Mouse (Mus musculus) CH12F3 (cell line): ENCODE results near the gene Ssr4.
"Not testable (repeated sequence)": the region's sequence is repeated elsewhere in the genome, so short reads cannot be mapped to it uniquely, and the experiment has no call there.

Experiments
- in situ Hi-C: fragments of 300-500 bp; cut with MboI; formaldehyde crosslinking; loops from 2 replicates; pipeline ENCODE4 v1.14.3; 2020; ENCODE audit warnings: low sequenced_read_pairs

Gene Ssr4

DNA sequence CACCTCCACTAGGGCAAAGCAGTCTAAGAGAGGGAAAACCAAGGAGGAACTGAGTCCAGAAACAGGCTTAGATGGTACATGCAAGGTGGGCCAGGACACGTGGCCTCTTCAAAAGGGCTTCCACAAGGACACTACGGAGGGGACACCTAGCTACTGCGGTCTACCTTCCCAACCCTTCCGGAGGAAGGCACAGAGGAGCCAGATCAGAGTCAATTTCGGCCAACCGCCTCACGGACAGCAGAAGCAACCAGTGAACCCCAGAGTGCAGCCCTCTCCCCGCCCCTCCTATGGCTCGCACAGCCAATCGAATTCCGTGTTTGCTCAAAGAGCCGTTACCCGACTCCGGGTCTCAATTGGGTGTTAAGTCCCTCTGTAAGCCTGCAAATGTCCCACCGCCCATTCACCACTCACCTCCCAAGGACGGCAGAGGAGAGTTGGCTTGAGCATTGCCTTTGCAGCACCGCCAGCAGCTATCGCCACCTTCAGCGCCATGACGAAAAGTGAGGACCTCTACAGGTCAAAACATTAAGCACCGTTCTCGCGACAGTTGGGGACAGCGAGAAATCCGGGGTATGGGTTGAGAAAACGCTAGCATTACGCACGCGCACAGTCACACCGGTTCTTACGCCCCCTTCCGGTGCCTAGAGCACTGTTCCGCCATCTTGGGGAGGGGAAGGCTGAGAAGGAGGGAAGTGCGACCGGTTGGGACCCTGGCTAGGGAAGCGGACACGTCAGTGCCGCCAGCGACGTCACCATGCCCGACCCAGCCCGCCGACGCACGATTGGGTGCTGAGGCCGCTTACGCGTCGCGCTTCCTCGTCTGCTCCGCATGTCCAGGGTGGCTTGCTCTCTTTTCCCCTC lies at the start of gene Ssr4, which contains the start of gene Idh3g:
Gene Ssr4, plus strand, starts transcription at position 665 of the 861 bp plus-strand sequence.
Gene Idh3g, minus strand, starts transcription at position 534 of the 861 bp plus-strand sequence.
- in situ Hi-C loops = no loop called here

DNA sequence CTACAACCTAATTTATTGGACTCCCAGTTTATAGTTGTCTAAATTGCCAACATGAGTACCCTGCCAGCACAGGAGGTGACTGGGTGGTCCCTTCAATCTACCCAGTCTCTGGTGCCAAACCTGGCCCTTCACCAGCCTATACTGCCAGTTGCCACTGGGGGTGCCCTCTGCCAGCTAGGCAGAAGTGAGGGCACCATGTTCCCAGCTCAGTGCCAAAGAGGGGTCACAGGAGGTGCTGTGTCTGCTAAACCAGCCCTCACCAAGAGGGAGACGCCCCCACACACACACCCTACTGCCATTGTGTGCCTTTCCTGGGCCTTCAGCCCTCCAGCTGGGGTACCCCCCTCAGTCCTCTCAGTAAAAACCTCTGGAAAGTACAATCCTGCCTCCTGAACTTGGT lies 48.7 kb upstream of the Ssr4 start:
- in situ Hi-C loops = no loop called here

DNA sequence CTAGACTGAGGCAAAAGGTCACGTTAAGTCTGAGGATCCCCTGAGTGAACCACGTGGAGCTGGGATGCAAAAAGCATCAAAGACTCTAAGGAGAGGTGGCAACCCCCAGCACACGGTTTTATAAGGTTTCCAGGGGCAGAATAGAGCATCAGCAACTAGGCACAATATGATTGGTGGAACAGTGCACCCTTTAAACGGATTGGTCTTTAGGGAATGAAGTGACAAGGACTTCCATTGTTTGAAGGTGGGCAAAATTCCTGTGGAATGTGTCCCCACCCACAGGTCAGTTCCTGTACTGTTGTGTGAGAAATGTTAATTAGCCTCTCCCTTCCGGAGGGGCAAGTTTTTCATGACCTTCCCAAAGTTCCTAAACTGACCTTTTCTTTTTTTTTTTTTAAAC lies 47.7 kb upstream of the Ssr4 start:
- in situ Hi-C loops = no loop called here

DNA sequence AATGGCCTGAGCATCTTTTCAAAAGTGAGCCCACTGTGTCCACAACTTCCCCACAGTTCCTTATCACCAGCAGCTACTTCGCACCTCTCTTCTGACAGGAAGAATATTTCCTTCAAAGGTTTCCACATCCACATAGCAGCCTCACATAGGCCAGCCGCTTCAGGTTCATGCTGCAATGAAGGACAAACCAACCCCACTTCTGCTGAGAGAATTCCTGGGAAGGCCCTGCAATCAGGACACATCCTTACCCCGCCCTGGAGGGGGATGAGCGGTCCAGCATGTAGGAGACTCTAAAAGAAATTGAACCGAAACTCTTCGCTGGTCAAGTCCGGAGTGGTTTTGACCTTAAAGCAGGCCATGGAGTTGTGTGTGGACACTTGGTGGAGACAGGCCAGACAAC lies 47.0 kb upstream of the Ssr4 start:
- in situ Hi-C loops = not testable (repeated sequence)

DNA sequence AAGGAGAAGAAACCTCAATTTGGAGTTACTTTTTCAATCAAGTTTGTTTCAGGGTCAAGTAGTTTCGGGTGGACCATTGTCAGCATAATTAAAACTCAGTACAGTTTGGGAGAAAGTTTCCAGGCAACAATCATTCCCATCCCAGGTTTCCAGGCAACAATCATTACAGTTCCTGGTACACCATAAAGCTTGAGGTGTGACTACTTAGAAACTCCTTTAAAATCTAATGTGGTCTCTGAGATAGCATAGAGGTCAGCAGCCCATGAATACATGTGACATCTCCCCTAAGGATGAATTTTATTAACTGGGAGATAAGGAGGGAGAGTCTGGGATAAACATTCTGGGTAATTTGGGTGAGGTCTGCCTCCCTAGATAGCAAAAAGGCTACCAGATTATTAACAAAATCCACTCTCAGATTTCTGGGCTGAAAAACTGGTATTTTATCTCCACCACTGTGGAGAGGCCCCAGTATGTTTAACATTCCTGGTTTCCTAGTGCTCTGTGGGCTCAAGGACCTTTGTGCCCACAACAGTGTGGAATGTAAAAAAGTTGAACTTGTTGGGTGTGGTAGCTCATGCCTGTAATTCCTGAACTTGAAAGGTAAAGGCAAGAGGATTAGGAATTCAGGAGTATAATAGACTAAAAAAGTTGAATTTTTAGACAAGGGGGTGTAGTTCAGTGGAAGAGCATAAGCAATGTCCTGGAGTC lies 41.9 kb upstream of the Ssr4 start:
- in situ Hi-C loops = no loop called here

DNA sequence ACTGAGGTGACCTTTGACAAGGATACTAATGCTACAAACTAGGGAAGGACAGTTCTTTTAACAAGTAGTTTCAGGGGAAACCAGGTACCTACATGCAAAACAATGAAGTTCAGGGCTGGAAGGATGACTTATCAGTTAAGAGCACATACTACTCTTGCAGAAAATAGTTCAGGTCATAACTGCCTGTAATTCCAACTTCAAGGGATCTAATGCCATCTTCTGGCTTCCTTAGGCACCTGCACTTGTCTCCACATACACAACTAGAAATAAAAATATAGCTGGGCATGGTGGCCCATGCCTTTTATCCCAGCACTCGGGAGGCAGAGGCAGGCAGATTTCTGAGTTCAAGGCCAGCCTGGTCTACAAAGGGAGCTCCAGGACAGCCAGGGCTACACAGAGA lies 37.9 kb upstream of the Ssr4 start:
- in situ Hi-C loops = no loop called here

DNA sequence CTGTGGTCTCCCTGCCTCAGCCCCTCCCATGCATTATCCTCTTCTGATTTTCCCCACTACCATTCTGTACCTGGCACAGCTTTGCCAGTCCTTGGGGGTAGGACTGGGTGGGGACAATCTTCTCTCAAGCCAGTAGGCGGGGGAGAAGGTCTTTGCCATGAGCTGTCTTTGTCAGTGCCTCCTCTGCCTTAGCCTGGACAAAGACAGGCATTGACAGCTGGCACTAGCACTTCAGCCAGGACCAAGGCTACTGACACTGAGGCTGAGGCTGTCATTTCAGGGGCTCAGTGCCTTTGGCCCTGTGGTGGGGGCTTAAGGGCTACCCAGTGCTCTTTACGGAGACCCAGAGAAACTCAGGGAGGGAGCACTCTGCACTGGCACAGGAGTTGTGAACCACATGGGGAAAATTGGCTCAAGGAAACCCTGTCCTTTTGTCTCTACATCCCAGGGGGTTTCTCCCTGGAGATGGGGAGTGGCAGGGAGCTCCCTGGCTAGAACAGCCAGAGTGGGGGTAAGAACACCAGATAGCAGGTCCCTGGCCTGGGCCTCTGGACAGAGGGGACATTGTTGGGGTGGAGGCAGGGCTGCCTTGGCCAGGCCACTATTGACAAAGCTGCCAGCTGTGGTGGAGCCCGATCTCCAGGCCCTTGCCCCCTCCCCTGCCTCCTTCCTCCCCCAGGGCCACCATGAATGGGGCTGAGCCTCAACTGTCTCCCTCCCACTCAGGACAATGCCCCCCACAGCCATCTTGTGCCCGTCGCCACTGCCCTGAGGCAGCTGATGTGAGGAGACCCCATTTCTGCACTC lies 30.3 kb upstream of the Ssr4 start, which contains the start of gene Plxnb3:
Gene Plxnb3, plus strand, starts transcription at position 757 of the 807 bp plus-strand sequence.
- in situ Hi-C loops = no loop called here

DNA sequence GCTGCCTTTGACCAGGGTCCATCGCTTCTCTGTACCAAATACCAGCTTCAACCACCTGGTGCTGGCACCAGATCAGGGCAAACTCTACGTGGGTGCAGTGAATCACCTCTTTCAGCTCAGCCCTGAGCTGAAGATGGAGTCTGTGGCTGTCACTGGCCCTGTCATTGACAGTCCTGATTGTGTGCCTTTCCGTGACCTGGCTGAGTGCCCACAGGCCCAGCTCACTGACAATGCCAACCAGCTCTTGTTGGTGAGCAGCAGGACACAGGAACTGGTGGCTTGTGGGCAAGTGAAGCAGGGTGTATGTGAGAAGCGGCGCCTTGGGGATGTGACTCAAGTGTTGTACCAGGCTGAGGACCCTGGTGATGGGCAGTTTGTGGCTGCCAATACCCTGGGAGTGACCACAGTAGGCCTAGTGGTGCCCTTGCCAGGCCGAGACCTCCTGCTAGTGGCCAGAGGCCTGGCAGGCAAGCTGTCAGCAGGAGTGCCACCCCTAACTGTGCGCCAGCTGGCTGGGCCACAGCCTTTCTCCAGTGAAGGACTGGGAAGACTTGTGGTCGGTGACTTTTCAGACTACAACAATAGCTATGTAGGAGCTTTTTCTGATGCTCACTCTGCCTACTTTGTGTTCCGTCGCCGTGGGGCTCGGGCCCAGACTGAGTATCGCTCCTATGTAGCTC lies 28.1 kb upstream of the Ssr4 start:
- in situ Hi-C loops = no loop called here

DNA sequence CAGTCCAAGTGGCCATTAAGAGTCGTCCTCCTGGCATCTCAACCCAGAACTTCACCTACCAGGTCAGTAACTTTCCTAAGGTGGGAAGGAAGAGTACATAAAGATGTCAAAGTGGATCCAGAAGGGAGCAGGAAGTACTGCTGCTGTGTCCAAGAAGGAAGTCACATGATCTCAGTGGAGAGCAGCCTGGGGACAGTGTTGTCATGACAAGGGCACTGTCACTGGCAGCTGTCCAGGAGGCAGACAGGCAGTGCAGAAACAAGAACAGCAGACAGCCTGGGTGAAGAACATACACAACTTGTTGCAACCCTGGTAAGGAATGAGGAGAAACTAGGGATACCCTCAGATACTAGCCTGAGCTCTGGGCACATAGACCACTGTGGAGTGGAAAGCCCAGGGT lies 21.5 kb upstream of the Ssr4 start:
- in situ Hi-C loops = no loop called here

DNA sequence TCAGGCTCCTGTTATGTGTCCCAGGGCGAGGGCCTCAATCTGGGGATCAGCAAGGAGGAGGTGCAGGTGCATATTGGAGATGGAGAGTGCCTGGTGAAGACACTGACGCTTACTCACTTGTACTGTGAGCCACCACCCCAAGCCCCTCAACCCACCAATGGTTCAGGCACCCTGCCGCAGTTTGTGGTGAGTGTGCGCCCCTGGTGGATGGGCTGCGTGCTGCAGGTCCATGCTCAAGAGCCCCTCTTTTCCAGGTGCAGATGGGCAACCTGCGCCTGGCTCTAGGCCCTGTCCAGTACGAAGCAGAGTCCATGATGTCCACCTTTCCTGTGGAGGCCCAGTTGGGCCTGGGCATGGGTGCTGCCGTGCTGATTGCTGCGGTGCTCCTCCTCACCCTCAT lies 19.6 kb upstream of the Ssr4 start:
- in situ Hi-C loops = no loop called here

DNA sequence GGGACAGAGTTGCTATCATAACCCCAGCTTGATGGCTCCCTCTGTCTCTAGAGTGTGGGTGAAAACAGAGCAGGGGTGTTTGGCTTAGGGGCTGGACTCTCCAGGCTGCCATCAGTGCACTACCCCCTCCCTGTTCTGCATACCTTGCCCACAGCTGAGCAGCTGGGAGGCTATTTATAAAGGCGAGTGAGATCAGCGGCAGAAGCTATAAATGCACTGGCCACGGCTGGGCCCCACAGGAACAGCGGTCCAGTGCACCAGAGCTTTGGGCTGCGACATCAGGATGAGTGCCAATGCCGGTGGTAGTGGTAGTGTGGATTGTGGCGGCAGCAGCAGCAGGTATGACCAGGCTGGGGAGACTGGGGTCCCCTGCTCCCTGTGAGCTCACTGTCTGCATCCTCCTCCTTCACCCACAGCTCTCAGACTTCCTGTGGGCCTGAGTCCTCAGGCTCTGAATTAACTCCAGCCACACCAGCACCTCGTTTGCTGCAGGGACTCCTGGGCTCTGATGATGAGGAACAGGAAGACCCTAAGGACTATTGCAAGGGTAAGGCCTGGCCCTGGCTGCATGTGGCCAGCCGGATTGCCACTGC lies 12.6 kb upstream of the Ssr4 start, which contains the start of gene Srpk3:
Gene Srpk3, plus strand, starts transcription at position 238 of the 593 bp plus-strand sequence.
- in situ Hi-C loops = no loop called here

DNA sequence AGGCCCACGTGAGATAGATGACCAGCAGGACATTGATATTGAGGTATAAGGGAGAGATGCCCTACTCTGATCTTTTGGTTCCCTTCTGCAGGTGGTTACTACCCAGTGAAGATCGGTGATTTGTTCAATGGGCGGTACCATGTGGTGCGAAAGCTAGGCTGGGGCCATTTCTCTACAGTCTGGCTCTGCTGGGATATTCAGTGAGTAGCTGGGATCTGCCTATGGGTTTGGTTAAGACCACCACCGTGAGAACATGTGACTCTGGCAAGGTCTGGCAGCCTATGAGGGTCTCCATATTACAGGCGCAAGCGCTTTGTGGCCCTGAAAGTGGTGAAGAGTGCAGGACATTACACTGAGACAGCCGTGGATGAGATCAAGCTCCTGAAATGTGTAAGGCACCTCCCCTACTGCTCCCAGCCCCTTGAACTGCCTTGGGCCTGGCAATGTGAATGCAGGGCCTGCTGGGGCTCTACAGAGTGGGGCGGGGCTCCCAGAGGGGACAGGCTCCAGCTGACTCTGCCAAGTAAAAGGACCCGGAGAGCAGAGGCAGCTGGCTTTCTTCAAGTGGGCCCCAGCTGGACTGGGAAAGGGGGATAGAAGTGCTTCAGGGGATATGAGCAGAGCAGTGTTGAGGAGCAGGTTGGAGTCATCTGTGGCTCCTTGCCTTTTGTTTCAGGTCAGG lies 11.9 kb upstream of the Ssr4 start:
- in situ Hi-C loops = no loop called here

DNA sequence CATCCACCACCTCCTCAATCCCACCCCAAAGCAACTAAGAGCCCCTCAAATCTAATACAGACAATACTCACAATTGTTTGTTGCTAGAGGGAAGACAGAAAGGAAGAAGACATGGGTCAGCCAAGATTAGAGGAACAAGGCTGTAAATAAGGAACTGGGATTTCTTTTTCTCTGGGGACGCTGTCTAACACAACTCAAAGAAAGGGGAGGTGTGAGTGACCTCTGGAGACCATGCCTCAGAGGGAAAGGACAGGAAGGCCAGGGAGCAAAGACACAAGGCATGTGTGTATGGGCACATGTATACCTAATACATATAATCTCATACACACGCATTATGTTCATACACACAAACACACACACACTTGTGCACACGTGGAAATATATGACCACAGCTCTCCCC lies 4.6 kb upstream of the Ssr4 start:
- in situ Hi-C loops = no loop called here

DNA sequence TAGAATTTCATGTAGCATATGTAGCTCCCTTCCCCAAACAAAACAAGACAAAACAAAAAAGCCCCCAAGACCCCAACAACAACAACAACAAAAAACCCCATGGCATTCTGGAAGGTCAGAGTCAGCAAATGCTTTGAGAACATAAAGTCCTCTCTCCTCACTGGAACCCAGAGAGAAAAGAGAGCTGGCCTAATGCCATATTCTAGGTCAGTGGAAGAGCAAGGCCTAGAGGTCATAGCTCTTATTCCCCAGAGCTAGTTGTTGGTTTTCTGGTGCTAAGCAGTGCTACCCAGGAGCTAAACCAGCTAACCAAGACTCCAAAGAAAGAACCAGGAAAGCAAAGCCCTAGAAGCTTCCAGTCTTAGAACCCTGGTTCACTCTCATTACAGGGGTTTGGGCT lies 1.2 kb upstream of the Ssr4 start:
- in situ Hi-C loops = no loop called here

DNA sequence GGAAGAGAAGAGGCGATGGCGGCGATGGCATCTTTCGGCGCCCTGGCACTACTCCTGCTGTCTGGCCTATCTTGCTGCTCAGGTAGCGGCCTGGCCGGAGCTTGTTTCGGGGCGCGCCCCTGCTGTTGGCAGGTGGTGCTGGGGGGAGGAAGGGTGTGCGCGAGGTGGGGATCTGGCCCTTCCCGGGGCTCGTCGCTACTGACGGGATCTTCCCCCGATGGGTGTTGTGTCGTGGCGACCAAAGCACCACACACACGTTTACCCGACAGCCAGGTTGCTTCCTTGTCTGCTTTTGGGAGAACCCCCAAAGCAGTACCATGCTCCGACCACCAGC lies 364 bp downstream of the Ssr4 start:
- in situ Hi-C loops = no loop called here

DNA sequence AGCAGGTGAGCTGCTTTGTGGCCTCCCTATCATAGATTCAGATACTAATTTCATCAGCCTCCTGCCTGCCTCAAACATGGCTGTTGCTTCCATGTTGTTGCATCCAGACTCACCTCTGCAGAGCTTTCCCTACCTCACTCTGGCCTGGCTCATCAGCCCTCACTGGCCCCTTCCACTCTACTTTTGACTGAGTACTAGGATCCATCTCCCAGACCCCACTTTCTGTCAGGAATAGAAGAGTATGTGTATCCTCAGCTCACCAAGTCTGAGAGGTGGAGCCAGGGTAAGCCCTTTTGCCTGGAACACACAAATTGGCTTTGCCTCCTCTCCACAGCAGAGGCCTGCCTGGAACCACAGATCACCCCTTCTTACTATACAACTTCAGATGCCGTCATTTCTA lies 1.7 kb downstream of the Ssr4 start:
- in situ Hi-C loops = no loop called here

DNA sequence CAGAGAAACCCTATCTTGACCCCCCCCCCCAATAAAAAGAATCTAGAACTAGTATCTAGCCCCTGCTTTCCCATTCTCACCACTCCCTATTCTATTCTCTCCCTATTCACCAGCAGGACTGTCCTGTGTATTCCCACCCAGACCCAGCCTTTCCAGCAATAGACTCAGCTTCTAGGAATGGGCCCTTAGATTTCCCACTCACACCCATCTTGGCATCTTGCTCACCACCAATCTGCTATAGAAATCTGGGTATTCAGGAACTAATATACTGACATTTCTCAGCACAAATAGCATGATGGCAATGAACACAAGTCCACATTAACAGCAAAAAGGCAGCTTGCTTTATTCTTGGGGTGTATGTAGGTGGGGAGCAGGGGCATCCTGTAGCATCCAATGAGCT lies 6.2 kb downstream of the Ssr4 start:
- in situ Hi-C loops = no loop called here

DNA sequence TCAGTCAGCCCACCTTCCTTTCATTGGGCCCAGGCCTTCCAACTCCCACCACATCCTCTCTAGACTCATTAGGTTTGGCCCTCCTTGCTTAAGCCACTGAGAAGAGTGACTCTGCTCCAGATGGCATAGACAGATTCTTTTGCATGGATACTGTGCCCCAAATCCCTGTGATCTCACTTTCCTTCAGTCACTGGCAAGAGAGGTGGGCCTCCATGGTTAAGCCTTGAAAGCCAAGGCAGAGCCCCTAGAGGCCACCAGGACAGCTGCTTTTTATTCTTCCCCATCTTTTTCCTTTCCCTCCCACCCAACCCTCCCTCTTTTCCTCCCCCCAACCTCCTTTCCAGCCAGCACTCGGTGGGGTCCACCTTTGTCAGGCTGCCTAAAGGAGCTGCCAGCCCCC lies 6.7 kb downstream of the Ssr4 start:
- in situ Hi-C loops = no loop called here

DNA sequence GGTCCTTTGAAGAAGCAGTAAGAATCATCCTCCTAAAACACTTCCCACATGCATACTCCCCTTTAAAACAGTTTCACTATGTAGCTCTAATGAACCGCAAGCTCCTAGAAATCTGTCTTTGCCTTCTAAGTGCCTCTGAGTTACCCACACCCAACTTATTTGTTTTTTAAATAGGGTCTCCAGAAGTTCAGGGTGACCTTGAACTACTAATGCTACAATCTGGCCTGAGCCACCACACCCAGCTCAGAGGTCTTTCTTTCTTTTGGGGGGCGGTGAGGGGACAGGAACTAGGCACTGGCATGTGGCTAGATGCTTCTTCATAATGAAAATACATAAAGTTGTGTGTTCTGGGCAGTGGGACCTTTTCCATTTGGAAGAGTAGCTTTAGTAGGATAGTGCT lies 10.7 kb downstream of the Ssr4 start:
- in situ Hi-C loops = no loop called here

DNA sequence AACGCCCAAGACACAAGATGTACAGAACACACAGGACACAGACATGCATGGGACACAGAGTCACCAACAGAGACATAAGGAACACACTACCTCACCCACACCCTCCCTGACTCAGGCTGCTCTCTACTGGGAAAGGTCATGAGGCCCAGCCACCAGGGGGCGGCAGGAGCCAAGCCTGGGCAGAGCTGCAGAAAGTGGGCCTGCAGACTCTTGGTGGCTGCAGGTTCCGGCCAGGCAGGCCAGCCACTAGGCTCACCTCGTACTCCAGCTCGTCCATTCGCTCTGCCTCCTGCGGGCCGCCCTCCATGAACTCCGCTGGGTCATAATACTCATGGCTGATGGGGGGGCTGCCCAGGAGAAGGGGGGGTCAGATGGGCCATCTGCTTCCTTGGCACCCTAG lies 11.7 kb downstream of the Ssr4 start:
- in situ Hi-C loops = no loop called here
